Mouse (Mus musculus): ENCODE measurements at regions not wholly inside any gene's neighbourhood (a gene's known extent, or its start where the extent isn't known, plus 50 kb on each side); places are given as distances from the start of the nearest gene placed in this dataset.

DNA sequence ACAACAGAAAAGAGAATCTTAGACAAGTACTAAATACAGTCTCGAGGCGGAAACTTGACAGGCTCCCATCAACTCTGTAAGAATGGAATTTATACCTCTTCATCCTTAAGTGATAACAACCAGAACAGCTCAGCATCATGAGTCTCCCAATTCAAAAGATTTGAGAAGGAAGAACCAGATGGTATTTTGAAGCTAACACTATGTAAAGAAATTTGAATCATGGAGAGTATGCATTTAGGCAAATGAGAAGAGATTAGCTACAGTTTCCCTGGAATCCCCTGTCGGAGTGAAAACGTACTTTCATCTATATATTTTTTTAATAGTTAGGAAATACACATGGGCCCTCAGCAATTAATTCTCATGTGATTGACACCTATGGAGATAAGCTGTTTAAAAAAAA is 140.9 kb downstream of the Nrip1 start:
- DNase-seq = no peak

DNA sequence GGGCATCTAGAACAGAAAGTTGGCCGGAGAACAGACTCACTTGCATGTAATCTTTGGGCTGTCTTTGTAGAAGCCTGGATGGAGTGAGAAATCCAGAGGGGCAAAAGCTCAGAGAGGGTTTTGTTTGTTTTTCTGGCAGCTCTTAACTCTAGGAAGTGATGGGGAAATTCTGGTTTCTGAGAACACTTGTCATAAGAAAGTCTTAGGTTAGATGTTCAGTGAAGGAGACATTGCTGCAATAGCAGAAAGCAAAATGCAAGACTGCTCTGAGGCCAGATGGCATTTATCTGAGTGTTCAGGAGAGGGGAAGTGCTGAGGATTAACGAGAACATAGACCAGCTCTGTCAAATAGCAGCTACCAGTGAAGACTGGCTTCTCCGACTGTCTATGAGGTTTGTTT is 141.5 kb downstream of the Nrip1 start:
- no peak for DNase-seq

DNA sequence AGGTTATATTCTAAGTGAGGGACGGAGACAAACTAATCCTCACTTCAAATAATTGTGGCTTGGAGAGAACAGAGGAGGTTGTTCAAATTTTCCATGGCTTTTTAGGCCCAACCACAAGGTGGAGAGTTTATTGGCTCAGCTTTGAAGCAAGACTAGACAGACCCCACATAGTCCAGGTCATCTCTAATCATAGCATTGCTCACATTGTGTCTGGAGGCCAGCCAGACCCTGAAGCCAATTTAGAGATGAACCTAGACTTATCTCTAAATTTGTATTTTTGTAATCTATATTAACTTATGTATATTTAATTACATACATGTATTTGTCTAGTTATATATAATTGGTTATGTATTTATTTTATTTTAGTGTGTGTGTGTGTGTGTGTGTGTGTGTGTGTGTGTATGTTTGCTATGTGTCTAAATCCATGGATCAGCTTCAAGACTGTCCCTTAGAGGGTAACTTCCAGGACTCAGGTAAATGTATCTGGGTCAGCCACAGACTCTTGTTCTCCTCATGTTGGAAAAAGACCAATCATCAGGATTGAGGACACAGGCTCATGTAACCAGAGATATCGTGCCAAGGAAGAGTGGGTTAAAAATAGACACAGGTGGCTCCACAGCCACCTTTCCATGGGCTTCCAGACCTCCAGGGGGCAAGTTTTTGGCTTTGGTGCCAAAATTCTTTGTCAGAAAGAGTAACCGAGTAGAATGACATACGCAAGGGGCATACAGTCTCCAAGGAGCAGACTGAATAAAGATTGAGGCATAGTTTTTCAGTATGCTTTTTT is 142.9 kb downstream of the Nrip1 start:
- DNase-seq = no peak

DNA sequence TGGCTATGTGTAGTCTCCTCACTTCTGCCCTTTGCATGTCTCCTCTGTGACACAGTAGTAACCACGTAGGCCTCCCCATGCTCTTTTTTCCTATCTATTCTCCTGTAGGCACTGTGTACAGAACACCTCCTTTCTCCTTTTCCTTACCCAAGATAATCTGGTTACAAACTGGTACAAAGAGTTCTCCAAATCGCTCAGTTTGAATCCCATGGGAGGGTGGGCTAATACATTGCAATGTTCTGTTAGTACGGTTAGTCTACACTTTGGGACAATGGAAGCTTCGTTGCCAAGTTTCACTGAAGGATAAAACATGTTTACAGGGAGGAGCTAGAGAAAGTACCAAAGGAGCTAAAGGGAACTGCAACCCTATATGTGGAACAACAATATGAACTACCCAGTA is 145.2 kb downstream of the Nrip1 start:
- no peak for DNase-seq

DNA sequence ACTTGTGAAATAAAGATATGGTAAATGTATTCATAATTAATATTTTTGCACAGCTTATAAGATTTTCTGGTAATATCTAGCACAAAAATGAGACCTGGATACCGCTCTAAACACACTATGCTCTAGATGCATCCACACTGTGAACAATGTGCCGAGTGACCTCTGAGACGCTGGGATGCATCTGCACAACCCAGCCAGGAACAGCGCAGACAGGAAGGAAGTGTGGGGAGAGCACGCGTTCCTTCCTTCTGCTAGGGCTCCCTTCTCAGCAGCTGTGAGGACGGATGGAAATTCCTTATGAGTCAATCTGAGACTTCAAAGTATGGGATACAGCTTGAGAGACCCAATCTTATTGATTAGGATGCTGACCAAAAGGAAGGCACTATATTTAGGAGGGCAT is 147.2 kb downstream of the Nrip1 start:
- DNase-seq = no peak

DNA sequence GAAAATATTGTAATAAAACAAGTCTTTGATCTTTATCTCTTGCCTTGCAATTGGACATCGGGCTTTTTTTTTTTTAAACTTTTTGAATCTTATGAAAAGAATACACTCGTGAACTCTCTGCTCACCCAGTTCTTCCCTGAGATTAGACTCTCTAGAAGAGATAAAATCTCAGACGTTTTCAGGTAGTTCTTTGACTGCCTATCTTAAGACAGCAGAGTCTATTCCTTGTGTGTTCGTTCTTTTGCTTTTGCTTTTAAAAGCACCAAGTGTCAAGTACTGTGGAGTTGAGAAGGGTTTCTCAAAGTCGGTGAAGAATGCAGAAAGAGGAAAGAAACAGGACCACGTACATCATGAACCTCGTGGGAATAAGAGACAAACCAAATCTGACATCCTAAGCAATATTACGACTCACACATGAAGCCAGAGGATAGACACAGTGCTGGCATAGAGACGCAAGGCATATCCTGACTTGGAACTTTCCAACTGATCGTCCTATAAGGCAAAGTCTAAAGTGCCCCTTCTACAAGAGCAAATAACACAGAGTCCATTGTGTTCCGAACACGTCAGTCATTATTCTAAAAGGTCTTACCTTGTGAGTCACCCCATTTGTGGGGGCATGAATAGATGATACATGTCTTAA is 147.9 kb downstream of the Nrip1 start:
- DNase-seq = no peak

DNA sequence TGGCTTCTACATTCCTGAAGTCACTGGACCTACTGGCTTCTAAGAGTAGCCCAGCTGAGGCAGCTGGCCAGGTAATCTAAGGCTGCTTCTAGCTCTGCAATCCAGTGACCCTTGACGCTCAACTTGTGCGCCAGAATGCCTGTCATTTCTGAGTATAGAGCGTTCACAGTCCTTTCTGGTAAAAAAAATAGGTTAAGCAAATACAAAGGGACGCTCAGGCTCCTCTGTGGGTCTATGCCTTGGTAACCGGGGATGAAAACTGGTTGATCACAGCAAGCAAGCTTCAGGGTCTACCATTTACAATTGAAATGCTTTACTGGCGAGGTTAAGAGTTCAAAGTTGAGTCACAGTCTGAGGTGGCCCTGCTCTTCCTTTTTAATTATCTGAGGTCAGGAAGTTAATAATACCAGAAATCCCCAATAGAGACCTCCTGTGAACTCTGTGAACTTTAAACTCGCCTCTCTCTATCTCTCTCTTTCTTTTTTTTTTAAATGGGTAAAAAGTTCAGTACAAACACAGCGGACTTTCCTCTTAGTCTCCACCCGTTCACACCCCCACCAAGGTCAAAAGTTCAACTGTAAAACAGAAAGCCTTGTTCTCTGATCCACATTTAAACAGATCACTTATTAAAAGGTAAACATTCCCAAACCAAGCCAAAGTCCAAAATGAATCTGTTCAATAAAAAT is 148.6 kb downstream of the Nrip1 start:
- no peak for DNase-seq

DNA sequence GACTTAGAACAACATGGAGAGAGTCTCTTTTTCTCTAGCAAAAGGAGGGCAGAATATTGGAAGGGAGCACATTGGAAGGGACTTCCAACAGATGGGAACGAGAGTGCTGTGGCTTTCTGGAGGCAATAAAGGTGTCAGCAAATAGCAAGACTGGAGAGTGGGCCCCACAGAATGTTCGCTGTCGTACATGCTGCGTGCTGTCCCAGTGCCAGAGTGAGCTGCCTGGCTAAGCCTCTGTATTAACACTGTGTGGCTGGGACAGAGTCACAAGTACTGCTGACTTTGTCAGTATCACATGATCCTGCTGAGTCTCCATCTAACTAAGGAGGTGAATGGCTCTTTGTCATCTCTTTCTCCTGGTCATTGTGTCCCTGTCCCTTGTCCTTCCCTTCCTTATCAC is 149.9 kb downstream of the Nrip1 start:
- no peak for DNase-seq

DNA sequence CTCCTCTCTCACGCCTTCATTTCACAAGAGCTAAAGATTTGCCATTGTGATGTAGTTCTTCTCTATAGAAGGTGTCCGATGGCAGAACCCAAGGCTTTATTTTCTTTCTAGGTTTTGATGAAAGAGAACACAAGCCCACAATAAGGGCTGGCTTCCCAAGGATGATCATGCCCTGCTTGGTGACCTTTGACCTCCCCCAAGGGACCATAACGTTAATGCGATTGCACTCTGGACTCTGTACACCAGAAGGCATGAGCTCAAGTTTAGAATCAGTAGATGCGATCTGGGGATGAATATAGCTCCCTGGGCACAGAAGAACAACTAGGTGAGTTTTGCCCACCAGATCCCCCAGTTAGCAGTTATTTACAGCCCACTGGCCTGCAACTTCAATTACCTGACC is 150.7 kb downstream of the Nrip1 start:
- no peak for DNase-seq

DNA sequence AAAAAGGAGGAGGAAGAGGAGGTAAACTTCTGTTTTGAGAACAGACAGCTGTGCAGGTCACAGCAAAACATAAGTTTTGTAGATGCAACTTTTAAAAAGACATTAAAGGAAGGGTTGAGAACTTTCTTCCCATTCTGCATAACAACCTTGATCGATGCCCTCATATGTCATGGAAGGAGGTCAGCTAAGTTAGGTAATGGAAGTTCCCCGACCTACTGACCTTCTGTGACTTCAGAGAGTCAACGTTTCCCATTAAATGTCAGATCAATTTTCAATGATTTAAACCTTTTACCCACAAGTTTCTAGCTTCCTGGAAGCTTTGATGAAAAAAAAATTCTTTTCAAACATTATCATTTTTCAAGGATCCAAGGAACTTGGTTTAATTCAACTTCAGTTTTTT is 153.2 kb downstream of the Nrip1 start:
- no peak for DNase-seq

DNA sequence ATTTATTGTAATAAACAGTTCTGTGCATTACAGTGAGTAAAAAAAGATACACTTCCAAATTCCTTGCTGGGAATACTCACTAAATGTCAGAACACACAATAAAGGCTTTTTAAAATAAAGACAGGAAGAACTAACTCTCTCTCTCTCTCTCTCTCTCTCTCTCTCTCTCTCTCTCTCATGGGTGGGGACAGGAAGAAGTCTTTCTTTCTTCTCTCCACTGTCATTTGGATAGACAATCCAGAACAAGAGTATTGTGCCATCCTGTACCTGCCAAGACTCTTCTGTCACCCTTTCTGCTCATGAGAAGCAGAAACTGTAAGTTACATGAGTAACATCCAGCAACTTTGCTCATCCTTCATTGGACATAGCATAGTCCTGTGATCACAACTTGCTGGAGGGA is 154.4 kb downstream of the Nrip1 start:
- no peak for DNase-seq

DNA sequence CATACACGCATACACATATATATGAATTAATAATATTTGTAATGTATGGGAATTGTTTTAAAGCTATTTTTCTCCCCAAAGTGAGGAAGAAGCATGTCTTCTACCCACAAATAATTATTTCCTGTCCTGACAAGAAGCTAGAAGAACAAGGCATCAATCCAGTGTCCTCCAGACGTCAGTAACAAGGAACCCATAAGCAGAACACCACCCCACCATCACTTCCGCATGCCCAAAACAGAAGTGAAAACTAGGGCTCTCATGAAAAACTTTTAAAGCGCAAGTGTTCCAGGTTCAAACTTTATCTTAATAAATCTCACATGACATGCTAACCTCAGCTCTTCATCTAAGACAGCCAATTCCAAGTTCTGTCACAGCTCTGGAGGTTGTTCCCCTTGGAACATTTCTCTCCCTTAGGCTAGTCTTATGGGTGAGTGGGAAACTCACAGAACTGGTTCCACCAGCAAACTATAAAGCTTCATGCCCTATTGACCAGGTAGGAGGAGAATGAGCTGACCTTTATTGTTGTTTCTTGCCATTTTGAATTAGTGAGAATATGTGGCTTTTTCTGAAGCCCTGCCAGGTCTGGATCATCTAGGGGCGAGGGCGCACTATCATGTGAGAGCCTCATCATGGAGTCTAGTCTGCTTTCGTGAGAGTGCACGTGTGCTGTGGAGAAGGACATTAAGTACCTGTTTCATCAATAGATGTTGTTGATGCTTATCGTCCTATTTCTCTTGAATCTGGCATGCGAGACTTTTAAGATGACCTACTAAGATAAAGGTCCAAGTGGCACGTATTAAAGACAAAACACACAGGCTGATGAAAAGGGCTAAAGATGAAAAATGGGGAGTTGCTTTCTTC is 155.1 kb downstream of the Nrip1 start:
- no peak for DNase-seq

DNA sequence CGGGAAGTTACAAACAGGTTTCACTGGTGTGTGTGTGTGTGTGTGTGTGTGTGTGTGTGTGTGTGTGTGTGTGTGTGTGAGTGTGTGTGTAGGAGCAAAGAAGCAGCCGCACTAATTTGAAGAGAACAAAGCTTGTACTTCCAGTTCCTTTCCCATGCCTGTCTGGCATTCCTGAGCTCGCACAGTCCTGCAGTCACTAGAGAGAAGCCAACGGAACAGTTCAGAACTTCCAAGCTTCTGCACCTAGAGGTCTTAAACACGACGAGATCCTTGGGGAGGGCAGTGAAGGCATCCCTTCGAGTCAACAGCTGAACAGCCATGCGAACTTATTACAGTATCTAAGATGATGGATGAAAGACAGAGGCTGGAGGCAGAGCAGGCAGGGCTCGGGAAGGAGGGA is 157.4 kb downstream of the Nrip1 start:
- no peak for DNase-seq

DNA sequence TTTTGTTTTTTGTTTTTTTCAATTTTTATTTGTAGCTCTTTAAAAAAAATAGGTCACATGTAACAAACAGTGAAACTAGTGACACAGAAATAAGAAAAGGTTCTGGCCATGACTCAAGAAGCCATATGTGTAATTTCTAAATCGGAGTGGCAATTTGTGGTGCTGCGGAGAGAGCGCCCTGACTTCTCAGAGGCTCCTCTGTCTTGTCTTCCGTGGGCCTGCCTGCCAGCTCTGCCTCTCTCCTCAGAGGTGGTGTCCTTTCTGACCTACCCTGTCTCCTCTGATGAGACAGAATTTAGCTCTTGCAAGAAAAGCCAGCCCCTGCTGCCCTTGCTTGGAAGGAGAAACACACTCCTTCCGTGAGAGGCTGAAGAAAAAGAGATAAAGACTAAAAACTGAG is 158.1 kb downstream of the Nrip1 start:
- no peak for DNase-seq

DNA sequence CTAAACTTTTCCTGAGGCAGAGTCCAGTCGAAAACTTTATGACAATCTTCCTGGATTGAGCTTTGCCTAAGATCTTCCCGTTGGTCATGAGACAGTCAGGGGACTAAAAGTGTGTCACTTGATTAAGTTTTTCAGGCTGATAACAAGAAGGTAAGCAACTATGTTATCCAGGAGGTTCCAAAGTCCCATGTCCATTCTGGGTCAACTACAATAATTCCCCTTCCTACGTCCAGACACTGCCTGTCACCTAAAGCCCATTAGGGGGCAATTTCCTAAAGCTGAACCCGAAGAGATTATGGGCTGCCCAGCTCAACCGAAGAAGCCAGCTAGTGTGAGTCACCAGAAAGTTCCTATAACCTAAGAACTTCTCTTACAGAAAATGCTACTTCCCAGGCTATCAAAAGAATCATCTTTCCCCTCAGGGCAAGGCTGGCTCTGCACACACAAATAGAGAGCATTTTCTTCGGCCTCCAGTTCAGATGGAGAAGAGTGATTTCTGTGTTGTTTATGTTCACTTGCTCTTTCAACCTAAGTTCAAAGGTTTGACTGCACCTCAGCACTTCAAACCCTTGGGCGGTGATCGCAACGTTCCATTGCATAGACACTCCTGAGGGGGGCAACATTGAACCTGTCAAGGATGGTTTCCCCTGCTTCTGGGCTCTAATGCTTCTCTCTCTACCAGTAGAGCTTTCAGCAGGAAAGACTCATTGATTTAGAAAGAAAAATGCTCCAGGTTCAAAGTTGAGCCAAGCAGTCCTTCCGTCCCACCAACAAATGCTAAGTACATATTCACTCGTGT is 171.7 kb downstream of the Nrip1 start:
- DNase-seq = peak; percentile 82

DNA sequence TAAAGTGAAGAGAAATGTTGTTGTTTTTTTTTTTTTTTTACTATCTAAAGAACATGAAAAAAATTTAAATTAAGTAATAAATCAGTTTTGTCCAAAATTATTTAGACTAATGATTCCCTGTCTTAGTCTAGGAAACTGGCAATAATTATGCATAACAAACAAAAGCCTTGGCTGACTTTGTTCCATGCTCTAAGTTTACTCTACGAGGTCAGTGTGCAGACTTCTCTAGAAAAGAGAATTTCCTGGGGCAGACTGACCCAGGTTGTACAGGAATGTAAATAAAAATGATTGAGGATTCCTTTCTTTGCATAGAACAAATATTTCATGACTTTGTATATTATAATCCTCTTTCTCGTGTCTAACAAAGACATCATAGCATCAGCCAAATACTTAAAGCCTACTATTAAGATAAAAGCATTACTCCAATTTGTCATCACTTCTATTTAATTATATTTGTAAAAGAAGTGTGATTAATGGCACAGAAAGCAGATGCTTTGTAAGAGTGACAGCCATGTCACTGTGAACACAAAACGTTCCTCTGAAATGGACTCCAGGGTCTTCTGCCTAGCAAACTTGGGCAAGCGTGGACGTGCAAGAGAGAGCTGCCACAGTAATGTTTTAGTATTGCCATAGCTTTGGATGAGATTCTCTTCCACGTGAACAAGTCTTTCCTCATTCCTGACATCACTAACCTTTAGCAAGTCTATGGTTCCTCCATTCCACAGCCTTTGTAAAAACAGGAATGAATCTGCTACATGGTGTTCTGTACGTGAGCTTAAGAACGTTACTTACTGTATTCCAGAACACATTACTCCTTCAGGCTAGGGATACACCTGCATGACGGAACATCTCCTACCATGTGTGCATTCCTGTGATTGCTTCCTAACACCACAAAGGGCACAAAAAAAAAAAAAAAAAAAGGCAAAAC is 172.6 kb downstream of the Nrip1 start:
- no peak for DNase-seq

DNA sequence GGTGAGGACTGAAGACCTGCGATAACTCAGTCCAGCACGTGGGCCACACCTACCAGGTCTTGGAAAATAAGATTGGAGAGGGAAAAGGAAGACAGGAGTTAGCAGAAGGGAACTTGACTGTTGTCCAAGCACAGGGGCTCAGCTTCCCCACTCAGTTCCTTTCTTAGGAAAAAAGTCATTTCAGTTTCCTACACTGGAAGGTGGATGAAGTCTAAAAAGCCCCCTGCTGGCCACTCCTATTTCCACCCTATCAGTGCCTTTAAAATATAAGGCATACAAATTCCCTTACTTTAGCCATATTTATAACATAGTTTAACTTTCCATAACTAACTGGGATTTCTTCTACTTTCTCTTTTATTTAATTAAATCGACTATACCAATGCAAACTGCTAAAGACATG is 173.4 kb downstream of the Nrip1 start:
- DNase-seq = peak; percentile 43

DNA sequence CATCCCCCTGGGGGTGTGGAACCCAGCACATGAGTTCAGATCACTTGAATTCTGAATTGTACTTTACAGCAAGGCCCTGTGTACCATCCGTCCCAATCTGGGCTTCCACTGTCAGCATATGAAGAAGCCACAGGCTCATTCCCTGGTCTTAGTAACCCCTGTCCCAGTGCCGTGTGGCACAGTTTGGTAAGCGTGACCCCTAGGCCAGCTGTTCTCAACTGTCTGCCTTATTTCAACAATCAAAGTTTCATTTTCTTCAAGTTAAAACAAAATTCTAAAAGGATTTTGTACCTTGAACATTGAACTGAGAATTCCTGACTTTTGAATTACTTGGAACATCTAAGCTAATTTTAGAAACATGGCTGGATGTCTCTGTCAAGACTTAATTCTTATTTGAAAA is 174.6 kb downstream of the Nrip1 start:
- no peak for DNase-seq

DNA sequence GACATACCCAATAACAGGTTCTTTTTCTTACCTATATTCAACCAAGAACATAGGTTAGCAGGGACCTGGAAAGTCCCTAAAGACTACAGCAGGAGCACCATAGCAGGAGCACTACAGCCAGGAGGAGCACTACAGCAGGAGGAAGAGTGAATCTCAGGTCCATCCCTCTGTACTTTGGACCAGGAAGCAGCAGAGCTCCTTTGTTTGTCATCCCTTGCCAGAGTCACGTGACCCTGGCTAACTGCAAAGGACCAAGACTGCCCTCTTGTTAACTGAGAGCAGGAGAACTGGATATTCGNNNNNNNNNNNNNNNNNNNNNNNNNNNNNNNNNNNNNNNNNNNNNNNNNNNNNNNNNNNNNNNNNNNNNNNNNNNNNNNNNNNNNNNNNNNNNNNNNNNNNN is 172.2 kb upstream of the Samsn1 start:
- no peak for DNase-seq

DNA sequence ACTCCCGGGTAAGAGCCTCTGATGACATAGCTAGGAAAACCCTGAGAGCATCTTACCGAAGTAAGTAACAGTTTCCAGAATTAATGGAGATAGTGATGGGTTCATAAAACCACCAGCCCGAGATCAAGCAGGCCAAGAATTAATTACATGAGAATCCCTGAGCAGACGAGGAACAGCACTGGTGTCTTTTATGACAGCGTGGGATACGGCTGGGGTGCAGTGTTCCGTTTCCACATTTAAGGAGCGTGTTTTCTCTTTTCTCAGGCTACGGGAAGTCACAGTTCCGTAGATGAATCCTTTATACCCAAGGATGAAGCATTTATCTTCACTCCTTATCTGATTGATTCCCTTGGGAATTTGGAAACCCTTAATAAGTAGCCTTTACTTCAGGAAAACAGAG is 169.1 kb upstream of the Samsn1 start:
- no peak for DNase-seq

DNA sequence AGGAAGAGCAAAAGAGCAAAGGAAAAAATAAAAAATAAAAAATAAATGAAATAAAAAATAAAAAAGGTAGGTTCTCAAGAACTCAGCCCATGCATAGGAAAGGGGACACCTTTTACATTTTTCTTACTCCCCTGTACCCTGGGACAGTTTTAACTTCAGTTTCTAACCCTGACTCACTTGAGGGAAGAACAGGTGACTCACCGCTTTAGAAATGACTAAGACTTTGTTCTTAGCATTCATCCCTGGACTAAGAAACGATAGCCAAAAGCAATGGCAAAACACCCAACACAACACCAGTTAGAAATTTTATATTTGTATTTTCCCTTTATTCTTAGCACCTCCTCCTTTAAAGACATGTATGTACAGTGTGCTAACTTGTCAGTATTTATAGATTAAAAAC is 161.5 kb upstream of the Samsn1 start:
- no peak for DNase-seq

Data from thymus, postnatal 25 days (tissue).